Mouse (Mus musculus) spleen, adult 2 months (tissue): Measurements from ENCODE around the gene Kat7. TPM values are rescaled to one million over a fixed set of nuclear protein-coding genes. Genes with fewer than 3 reads are reported as not detected.
A peak's percentile ranks its signal among the peaks of the same experiment; 100 is the strongest.

Experiments
- DNase-seq, 2 experiments: peaks; one replicate each; pipeline versions ENCODE4 v3.0.0 to v3.0.0-alpha.2; 2012 to 2021; ENCODE audit warnings: low spot score in 2 of 2, low read depth in 1 of 2
- H3K27ac ChIP-seq: fragments of 200-500 bp; 2 replicates; pipeline ENCODE4 v1.5.1; 2012; ENCODE audit warnings: low read length, inconsistent platforms; ENCODE audit not compliant: insufficient read depth
- H3K27me3 ChIP-seq: fragments of 200-500 bp; 2 replicates; pipeline ENCODE4 v1.6.1; 2012; ENCODE audit warnings: mild to moderate bottlenecking, moderate library complexity, low read length, inconsistent platforms; ENCODE audit not compliant: control insufficient read depth, insufficient read depth
- H3K36me3 ChIP-seq: fragments of 200-500 bp; 2 replicates; pipeline ENCODE4 v1.6.1; 2012; ENCODE audit warnings: mild to moderate bottlenecking, low read length, inconsistent platforms; ENCODE audit not compliant: control insufficient read depth, insufficient read depth
- H3K4me1 ChIP-seq: fragments of 200-500 bp; 2 replicates; pipeline ENCODE4 v1.6.1; 2011; ENCODE audit warnings: inconsistent platforms; ENCODE audit not compliant: control insufficient read depth, insufficient read depth, insufficient read length
- H3K4me3 ChIP-seq: fragments of 200-500 bp; 2 replicates; pipeline ENCODE4 v1.5.1; 2011; ENCODE audit warnings: mild to moderate bottlenecking, inconsistent platforms; ENCODE audit not compliant: insufficient read depth, insufficient read length; ENCODE audit errors: extremely low read depth
- CTCF ChIP-seq: fragments of 200-500 bp; IDR thresholded peaks from 2 replicates; pipeline ENCODE4 v1.5.1; 2011; ENCODE audit warnings: mild to moderate bottlenecking, inconsistent platforms; ENCODE audit not compliant: insufficient read depth, insufficient read length, insufficient replicate concordance; ENCODE audit errors: extremely low read depth
- POLR2A ChIP-seq: fragments of 200-500 bp; IDR thresholded peaks from 2 replicates; pipeline ENCODE4 v1.6.1; 2011; ENCODE audit warnings: low read depth, low read length, inconsistent platforms
- WGBS: fragments of 180-500 bp; shearing (Covaris S2); methylation state at CpG from one replicate; pipeline ENCODE4 v1.1.7; 2018; 5-methylcytosine and 5-hydroxymethylcytosine counted together
- polyA plus RNA-seq: library from polyadenylated mRNA; depleted of rRNA; stranded (reverse); fragments of >200 nt; gene quantifications from 2 replicates; pipeline ENCODE4 v1.2.3, GENCODE M21; 2012

Kat7 gene
- polyA plus RNA-seq, 1 experiment: 25.2 TPM

GRCm38 (mm10) chr11:95334448-95335060 is 24.5 kb upstream of the Kat7 start:
- TF ChIP-seq CTCF (no peak), POLR2A (no peak)

GRCm38 (mm10) chr11:95333805-95334204 is 23.8 kb upstream of the Kat7 start:
- no peaks in the 10 kb centered on the region for H3K36me3 ChIP-seq
- no peak overlapping the region for H3K4me3 ChIP-seq
- TF ChIP-seq CTCF: no peak
- no peak for TF ChIP-seq POLR2A
- no peak for DNase-seq
- WGBS: 79% methylated on average over 9 of the region's 9 CpGs
- no peaks in the 10 kb centered on the region for H3K27me3 ChIP-seq
- H3K27ac ChIP-seq: peak overlapping the region; percentile 65; the same call in 1 of the 2 replicates
- peaks cover 12% of the 10 kb centered on the region; the same call in 1 of the 2 replicates for H3K4me1 ChIP-seq

More at GRCm38 (mm10) chr11:95334448-95335060, 24.5 kb upstream of the Kat7 start:
- Histone ChIP-seq H3K36me3 (no peaks in the 10 kb centered on the region), H3K27ac (no peak overlapping the region), H3K4me3 (no peak overlapping the region), H3K4me1 (peaks cover 12% of the 10 kb centered on the region; the same call in 1 of the 2 replicates), H3K27me3 (no peaks in the 10 kb centered on the region)
- 70% methylated on average over 5 of the region's 5 CpGs for WGBS
- no peak for DNase-seq

GRCm38 (mm10) chr11:95333209-95333608 is 23.2 kb upstream of the Kat7 start:
- H3K36me3 ChIP-seq: no peaks in the 10 kb centered on the region
- H3K27ac ChIP-seq: peak overlapping the region; percentile 65
- DNase-seq: no peak
- TF ChIP-seq CTCF (no peak), POLR2A (no peak)
- H3K27me3 ChIP-seq: no peaks in the 10 kb centered on the region
- 5% methylated on average over 4 of the region's 4 CpGs for WGBS
- H3K4me3 ChIP-seq: no peak overlapping the region
- H3K4me1 ChIP-seq: peaks cover 10% of the 10 kb centered on the region; the same call in 1 of the 2 replicates

- no peak for DNase-seq
- Histone ChIP-seq H3K4me3 (no peak overlapping the region), H3K27me3 (no peaks in the 10 kb centered on the region), H3K4me1 (peaks cover 12% of the 10 kb centered on the region; the same call in 1 of the 2 replicates), H3K27ac (no peak overlapping the region), H3K36me3 (no peaks in the 10 kb centered on the region)
- TF ChIP-seq POLR2A (no peak), CTCF (no peak)
- 52% methylated on average over 1 of the region's 1 CpGs for WGBS
Observed at GRCm38 (mm10) chr11:95330662-95331061, 20.6 kb upstream of the Kat7 start.

GRCm38 (mm10) chr11:95328629-95329028 is 18.6 kb upstream of the Kat7 start:
- H3K27ac ChIP-seq: no peak overlapping the region
- 36% methylated on average over 5 of the region's 5 CpGs for WGBS
- no peak overlapping the region for H3K4me3 ChIP-seq
- H3K4me1 ChIP-seq: peaks cover 10% of the 10 kb centered on the region; the same call in 1 of the 2 replicates
- H3K36me3 ChIP-seq: no peaks in the 10 kb centered on the region
- no peaks in the 10 kb centered on the region for H3K27me3 ChIP-seq
- DNase-seq: peak; percentile 66 to 85
- no peak for TF ChIP-seq CTCF
- no peak for TF ChIP-seq POLR2A

- Histone ChIP-seq H3K4me3 (no peak overlapping the region), H3K27ac (peak overlapping the region; percentile 36; the same call in 1 of the 2 replicates), H3K27me3 (no peaks in the 10 kb centered on the region), H3K4me1 (peaks cover 3% of the 10 kb centered on the region; the same call in 1 of the 2 replicates), H3K36me3 (no peaks in the 10 kb centered on the region)
- 87% methylated on average over 11 of the region's 11 CpGs for WGBS
- no peak for DNase-seq
- TF ChIP-seq CTCF (no peak), POLR2A (no peak)
Observed at GRCm38 (mm10) chr11:95326243-95326642, 16.2 kb upstream of the Kat7 start.

GRCm38 (mm10) chr11:95325832-95326231 is 15.8 kb upstream of the Kat7 start:
- 87% methylated on average over 4 of the region's 4 CpGs for WGBS
- no peak for DNase-seq
- Histone ChIP-seq H3K4me1 (peaks cover 3% of the 10 kb centered on the region; the same call in 1 of the 2 replicates), H3K27me3 (no peaks in the 10 kb centered on the region), H3K4me3 (no peak overlapping the region), H3K36me3 (no peaks in the 10 kb centered on the region), H3K27ac (peak overlapping the region; percentile 36; the same call in 1 of the 2 replicates)
- TF ChIP-seq POLR2A (no peak), CTCF (no peak)
